Mouse (Mus musculus) ES-Bruce4 (cell line): ENCODE measurements at regions not wholly inside any gene's neighbourhood (a gene's known extent, or its start where the extent isn't known, plus 50 kb on each side); places are given as distances from the start of the nearest gene placed in this dataset.

Source experiments
- CTCF ChIP-seq: IDR thresholded peaks from one replicate; pipeline ENCODE4 v1.8.1; 2011; ENCODE audit warnings: low read depth, low read length
- EP300 ChIP-seq: IDR thresholded peaks from 2 replicates; pipeline ENCODE4 v1.6.1; 2011; ENCODE audit warnings: low read depth, low read length; ENCODE audit not compliant: insufficient read depth
- POLR2A ChIP-seq: IDR thresholded peaks from one replicate; pipeline ENCODE4 v1.8.1; 2011; ENCODE audit warnings: low read length; ENCODE audit not compliant: insufficient read depth

- TF ChIP-seq POLR2A (no peak), CTCF (no peak), EP300 (no peak)
Observed at GRCm38 (mm10) chr11:66694651-66695266, 169.0 kb upstream of the Shisa6 start.
